Mouse (Mus musculus) neural tube, embryonic 15.5 days (tissue): ENCODE data around the gene AF067063. TPM values are rescaled to one million over a fixed set of nuclear protein-coding genes. Genes with fewer than 3 reads are reported as not detected.
A peak's percentile ranks its signal among the peaks of the same experiment; 100 is the strongest.
"Not testable (repeated sequence)": the region's sequence is repeated elsewhere in the genome, so short reads cannot be mapped to it uniquely, and the experiment has no call there.

Experiments
- ATAC-seq: fragments of 200-750 bp; cut with Nextera tagmentation; 2 replicates; pipeline ENCODE4 v1.8.0; 2017; ENCODE audit warnings: mild to moderate bottlenecking, moderate TSS enrichment, moderate library complexity; ENCODE audit not compliant: low FRiP score
- H3K27ac ChIP-seq: fragments of 300-500 bp; sonication (generic); replicated peaks from 2 replicates; pipeline ENCODE4 v1.5.1; 2015; ENCODE audit warnings: mild to moderate bottlenecking, inconsistent platforms
- H3K27me3 ChIP-seq: fragments of 300-500 bp; sonication (generic); replicated peaks from 2 replicates; pipeline ENCODE4 v1.6.1; 2015; ENCODE audit warnings: inconsistent platforms
- H3K36me3 ChIP-seq: fragments of 300-500 bp; sonication (generic); 2 replicates; pipeline ENCODE4 v1.6.1; 2015; ENCODE audit warnings: inconsistent platforms
- H3K4me1 ChIP-seq: fragments of 300-500 bp; sonication (generic); 2 replicates; pipeline ENCODE4 v1.6.1; 2015; ENCODE audit warnings: inconsistent platforms
- H3K4me2 ChIP-seq: fragments of 300-500 bp; sonication (generic); 2 replicates; pipeline ENCODE4 v1.6.1; 2015; ENCODE audit warnings: inconsistent platforms, mild to moderate bottlenecking, moderate library complexity
- H3K4me3 ChIP-seq: fragments of 300-500 bp; sonication (generic); replicated peaks from 2 replicates; pipeline ENCODE4 v1.5.1; 2015; ENCODE audit warnings: mild to moderate bottlenecking, inconsistent platforms
- H3K9ac ChIP-seq: fragments of 300-500 bp; sonication (generic); replicated peaks from 2 replicates; pipeline ENCODE4 v1.6.1; 2015; ENCODE audit warnings: mild to moderate bottlenecking, inconsistent platforms
- H3K9me3 ChIP-seq: fragments of 300-500 bp; sonication (generic); replicated peaks from 2 replicates; pipeline ENCODE4 v1.6.1; 2016; ENCODE audit warnings: inconsistent platforms
- WGBS: fragments of 180-500 bp; shearing (Covaris S2); methylation state at CpG from one replicate; pipeline ENCODE4 v1.1.7; 2015; ENCODE audit warnings: mixed read lengths; 5-methylcytosine and 5-hydroxymethylcytosine counted together
- polyA plus RNA-seq: library from polyadenylated mRNA; unstranded; fragments of >200 nt; fragmentation: Nextera tagmentation; extraction: Ambion mirVana; gene quantifications from 2 replicates; pipeline ENCODE4 v1.2.1, GENCODE M21; 2015

The AF067063 gene
- not detected in 2 replicates for polyA plus RNA-seq

DNA sequence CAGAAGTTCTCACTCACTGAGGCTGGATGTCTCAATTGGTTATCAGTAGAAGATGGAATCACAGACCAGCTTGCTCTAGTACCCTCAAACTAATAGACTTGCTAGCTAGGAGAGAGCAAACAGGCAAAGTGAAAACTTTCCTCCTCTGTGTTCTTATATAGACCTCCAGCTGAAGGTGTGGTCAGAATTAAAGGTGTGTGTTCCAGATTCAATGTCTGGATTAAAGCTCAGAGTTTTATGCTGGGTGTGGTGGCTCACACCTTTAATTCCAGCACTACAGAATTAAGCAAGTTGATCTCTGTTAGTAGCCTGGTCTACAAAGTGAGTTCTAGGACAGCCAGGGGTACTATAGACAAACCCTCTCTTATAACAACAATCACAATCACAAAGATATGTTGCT, at the start of gene AF067063:
Gene AF067063, minus strand, starts transcription at position 101 of the 400 bp plus-strand sequence.
- H3K9ac ChIP-seq, H3K4me1 ChIP-seq: not testable (repeated sequence)

DNA sequence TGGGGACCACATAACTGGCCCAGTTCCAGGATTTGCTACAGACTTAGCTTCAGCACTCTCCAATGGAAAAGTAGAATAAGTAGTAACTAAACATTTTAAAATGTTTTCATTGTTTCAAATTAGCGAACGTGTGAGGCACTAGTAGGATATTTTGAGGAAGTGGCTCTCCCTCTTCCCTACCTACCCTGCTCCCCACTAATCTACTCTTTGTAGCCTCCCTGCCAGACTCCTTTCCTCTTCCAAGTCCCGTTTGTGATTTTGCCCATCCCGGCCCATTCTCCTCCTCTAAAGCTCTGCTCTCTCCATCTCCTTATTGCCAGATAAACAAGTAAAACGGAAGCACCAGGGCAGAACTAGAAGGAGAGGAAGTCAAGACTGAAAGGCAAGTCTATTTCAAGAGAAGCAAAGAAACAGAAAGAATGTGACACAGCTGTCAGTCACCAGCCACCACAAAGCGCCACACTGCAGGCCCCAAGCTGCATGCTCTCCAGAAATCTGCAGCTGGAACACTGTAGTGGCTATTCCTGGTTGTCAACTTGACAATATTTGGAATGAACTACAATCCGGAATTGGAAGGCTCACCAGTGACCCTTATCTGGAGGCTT, 34.5 kb upstream of the AF067063 start:
- H3K27me3 ChIP-seq, ATAC-seq, H3K9ac ChIP-seq, H3K4me3 ChIP-seq, H3K4me2 ChIP-seq, H3K36me3 ChIP-seq, H3K9me3 ChIP-seq, H3K27ac ChIP-seq, H3K4me1 ChIP-seq: not testable (repeated sequence)
- 88% methylated on average over 6 of the region's 7 CpGs for WGBS

More for the DNA sequence above, at the start of gene AF067063:
- H3K27ac ChIP-seq, H3K9me3 ChIP-seq, H3K4me2 ChIP-seq, H3K36me3 ChIP-seq, H3K4me3 ChIP-seq, H3K27me3 ChIP-seq, ATAC-seq: not testable (repeated sequence)

DNA sequence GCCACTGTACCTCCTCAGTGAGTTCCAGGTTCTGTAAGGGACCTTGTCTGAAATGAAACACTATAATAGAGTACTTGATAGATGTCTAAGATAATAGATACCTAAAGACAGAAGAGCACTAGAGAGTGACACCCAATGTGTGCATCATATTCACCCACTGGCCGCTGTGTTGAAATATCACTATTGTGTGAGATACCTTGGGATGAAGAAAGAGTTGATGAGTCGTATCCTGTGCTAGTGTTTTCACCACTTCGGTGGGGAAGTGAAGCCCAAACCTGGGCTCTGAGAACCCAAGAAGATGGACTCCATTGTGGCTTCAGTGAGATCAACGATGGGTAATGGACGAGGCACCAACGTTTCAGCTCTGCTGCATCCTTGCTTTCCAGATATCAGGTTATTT, 32.4 kb upstream of the AF067063 start:
- H3K4me1 ChIP-seq, H3K4me2 ChIP-seq, H3K36me3 ChIP-seq, H3K27ac ChIP-seq, H3K9ac ChIP-seq, H3K4me3 ChIP-seq, H3K9me3 ChIP-seq, ATAC-seq, H3K27me3 ChIP-seq: not testable (repeated sequence)
- no CpG with 5 or more reads among the region's 6 CpGs for WGBS

DNA sequence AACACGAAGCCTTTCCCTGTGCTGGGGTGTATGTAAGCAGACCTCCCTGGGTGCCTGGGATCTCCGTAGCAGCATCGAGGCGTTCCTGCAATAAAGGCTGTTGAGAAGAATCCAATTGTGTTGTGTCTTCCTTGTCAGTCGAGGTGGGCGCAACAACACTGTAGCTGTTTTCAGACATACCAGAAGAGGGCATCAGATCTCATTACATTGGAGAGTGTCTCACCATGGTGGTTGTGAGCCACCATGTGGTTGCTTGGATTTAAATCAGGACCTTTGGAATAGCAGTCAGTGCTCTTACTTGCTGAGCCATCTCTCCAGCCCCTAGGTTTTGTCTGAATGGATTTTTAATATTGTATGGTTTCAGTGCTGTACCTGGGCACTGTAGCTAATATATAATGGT, 10.0 kb upstream of the AF067063 start:
- not testable (repeated sequence) for H3K4me1 ChIP-seq, H3K27ac ChIP-seq, H3K4me3 ChIP-seq, H3K27me3 ChIP-seq, H3K9me3 ChIP-seq, H3K36me3 ChIP-seq, H3K9ac ChIP-seq
- peak; percentile 43 for ATAC-seq
- 0 out of 2 replicates have a peak overlapping the region, but pooled peaks have one; percentile 19 for H3K4me2 ChIP-seq
- WGBS: 34% methylated on average over 6 of the region's 6 CpGs

DNA sequence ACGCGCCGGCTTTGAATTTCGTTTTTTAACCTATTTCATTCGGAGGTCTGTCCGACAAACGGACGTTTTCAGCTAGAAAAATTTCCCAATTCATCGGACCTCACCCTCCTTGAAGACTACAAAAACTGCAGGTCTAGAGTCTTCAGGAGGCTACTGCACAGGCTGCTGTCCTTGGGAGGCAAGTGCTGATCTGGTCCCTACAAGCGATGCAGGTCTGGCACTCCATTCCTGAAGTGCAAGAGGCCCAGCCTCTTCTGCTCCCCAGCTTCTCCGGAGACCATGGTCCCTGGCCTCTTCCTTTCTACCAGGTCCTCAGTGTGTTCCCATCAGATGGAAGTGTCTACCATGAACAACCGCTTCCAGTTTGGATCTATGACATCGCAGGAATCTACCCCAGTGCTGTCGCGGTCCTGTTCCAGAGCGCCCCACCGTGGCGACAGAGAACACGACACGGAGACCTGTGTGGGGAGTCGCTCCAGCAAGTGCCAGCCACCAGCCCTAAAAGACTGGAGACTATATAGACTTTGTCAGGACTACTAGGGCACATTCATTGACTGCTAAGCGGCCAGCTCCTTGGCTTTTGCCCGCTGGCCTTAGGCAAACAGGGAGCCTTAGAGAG, 7.8 kb upstream of the AF067063 start:
- not testable (repeated sequence) for H3K27me3 ChIP-seq, H3K36me3 ChIP-seq, H3K9ac ChIP-seq, H3K27ac ChIP-seq, H3K4me1 ChIP-seq, H3K9me3 ChIP-seq, H3K4me3 ChIP-seq, ATAC-seq
- peak overlapping the region; percentile 31 for H3K4me2 ChIP-seq
- 8% methylated on average over 14 of the region's 23 CpGs for WGBS

DNA sequence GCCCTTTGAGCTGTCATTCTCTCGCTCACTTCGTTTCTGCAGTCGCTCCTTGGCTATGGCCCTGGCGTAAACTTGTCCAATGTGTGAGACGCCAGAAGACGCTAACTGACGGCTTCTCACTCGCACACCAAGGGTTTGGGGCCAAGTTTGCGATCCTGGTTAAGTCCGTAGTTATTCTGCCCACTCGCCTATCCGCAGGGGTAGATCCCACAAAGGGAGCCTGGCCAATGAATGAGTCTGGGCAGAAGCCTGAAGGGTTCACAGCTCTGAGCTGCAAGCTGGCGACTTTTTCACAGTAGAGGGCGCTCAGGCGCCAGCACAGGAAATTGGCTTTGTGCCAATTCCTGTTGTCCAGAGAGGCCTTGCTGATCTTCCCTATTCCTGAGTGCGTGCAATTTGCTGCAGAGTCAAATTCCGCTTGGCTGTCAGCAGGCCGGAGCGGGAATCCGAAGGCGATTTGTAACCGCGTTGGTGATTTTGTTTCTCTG, 6.4 kb upstream of the AF067063 start:
- 18% methylated on average over 23 of the region's 23 CpGs for WGBS
- H3K4me2 ChIP-seq: peak overlapping the region; percentile 51

DNA sequence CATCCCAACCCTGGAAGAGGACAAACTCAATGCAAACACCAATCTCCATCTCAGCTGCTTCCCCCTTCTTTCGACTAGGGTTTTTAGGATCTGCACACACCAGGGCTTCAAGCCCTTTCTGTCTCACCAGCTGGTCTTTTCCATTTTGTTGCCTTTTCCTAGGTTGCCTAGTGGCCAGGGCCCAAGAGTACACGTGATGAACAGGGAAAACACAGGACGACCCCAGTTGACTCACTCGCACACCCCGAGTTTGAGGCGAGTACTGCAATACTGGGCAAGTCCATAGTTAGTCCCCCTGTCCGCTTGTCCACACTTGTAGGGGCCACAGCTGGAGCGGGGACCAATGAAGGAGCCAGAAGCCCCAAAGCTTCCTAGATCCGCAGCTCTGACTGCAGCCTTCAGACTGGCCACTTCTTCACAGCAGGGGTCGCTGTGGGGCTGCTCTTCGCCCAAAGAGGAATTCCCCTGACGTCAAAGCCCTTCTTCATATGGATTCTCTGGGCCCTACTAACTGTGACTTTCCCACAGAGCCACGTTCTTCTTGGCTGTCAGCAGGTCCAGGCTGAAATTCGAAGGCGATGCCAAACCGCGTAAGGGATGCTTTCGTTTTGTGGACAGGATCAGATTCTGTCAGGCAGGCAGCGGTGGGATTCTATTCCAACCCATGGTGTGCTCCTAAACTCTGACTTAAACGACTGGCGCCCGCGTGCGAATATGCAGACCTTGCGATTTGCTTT, 5.5 kb upstream of the AF067063 start, which contains the start of gene D13Ertd608e:
Gene D13Ertd608e, plus strand, starts transcription at position 687 of the 737 bp plus-strand sequence.
- H3K27ac ChIP-seq, H3K36me3 ChIP-seq, H3K27me3 ChIP-seq, H3K4me1 ChIP-seq, H3K9me3 ChIP-seq, H3K9ac ChIP-seq: not testable (repeated sequence)
- ATAC-seq: peak; percentile 58
- Histone ChIP-seq H3K4me3 (peak within 1 kb of the TSS; percentile 30), H3K4me2 (peak within 1 kb of the TSS; percentile 51)
- 18% methylated on average over 19 of the region's 25 CpGs for WGBS

More for the DNA sequence above, 6.4 kb upstream of the AF067063 start:
- peak; percentile 75 for ATAC-seq
- H3K4me1 ChIP-seq, H3K9ac ChIP-seq, H3K9me3 ChIP-seq, H3K27me3 ChIP-seq, H3K27ac ChIP-seq, H3K36me3 ChIP-seq: not testable (repeated sequence)
- peak overlapping the region; percentile 30 for H3K4me3 ChIP-seq

DNA sequence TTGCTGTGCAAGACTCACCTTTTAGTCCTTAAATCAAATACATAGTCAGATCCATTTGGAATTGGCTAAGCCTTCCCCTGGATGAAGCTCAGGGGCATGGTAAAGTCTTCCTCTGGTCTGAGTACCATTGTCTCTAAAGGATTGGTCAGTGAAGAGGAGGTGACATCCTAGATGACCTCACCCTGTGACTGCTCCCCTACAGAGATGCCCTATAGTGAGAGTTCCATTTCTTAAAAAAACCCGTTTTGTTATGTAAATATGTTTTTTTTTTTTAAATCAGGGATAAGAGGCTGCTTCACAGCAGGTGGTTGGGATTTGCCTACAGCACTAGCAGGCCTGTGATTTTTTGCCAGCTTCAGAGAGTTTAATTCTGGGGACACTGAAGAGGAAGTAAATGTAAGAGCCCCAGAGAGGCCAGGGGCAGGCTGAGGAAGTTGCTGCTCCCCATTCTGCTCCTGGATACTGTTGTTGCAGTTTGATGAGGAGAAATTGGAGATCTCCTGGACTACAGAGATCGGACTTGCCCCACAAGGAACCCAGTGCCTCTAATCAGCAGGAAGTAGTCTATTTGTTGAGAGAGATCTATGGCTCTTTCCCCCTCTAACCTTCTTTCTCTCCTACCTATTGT, 12.3 kb downstream of the AF067063 start:
- no peaks in the 10 kb centered on the region for H3K36me3 ChIP-seq
- H3K9me3 ChIP-seq: no peaks in the 10 kb centered on the region
- H3K27me3 ChIP-seq: no peaks in the 10 kb centered on the region
- no peak overlapping the region for H3K9ac ChIP-seq
- no peak overlapping the region for H3K4me3 ChIP-seq
- no peaks in the 10 kb centered on the region for H3K4me1 ChIP-seq
- WGBS: 20% methylated on average over 2 of the region's 2 CpGs
- no peak overlapping the region for H3K27ac ChIP-seq
- no peak overlapping the region for H3K4me2 ChIP-seq
- no peak for ATAC-seq

DNA sequence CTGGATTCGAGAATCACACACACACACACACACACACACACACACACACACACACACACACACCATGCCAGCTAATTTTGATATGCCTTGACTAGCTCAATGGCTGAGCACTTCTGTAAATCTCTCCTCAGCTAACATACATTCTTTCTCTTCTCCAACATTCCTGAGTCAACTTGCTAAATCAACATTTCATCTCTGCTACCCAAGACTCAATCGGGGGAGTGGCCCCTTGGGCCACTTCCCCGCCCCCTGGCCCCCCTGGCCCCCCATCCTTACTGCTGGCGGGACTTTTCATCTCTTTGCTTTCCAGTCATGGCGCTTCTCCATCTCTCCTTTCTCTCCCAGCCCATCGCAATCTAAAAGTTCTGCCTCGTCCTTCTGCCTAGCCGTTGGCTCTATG, 13.2 kb downstream of the AF067063 start:
- no peak overlapping the region for H3K4me2 ChIP-seq
- no peak overlapping the region for H3K9ac ChIP-seq
- H3K27ac ChIP-seq: no peak overlapping the region
- no peak overlapping the region for H3K4me3 ChIP-seq
- WGBS: 62% methylated on average over 8 of the region's 8 CpGs
- no peaks in the 10 kb centered on the region for H3K9me3 ChIP-seq
- H3K27me3 ChIP-seq: no peaks in the 10 kb centered on the region
- H3K4me1 ChIP-seq: no peaks in the 10 kb centered on the region
- no peaks in the 10 kb centered on the region for H3K36me3 ChIP-seq
- no peak for ATAC-seq

DNA sequence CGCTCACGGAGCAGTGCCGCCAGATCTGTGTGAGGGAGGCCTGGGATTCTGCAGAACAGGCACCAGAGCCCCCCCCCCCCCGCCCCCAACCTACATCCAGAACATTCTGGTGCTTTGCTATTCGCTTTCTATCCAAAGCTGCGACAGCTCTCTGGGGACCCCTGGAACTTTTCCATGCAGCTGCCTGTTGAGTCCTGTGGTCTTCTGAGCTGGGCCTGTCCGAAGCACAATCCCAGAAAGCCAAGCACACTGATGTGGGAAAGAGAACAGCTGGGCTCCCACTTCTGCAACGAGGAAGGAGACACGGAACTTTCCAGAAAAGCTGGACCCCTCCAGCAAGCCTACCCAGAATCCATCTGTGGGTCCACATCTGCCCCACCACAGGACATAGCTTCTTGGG, 20.0 kb downstream of the AF067063 start:
- Histone ChIP-seq H3K36me3 (no peaks in the 10 kb centered on the region), H3K4me1 (no peaks in the 10 kb centered on the region), H3K9me3 (no peaks in the 10 kb centered on the region), H3K9ac (no peak overlapping the region), H3K4me3 (no peak overlapping the region), H3K27ac (no peak overlapping the region), H3K4me2 (no peak overlapping the region), H3K27me3 (no peaks in the 10 kb centered on the region)
- no peak for ATAC-seq
- WGBS: 87% methylated on average over 9 of the region's 9 CpGs

DNA sequence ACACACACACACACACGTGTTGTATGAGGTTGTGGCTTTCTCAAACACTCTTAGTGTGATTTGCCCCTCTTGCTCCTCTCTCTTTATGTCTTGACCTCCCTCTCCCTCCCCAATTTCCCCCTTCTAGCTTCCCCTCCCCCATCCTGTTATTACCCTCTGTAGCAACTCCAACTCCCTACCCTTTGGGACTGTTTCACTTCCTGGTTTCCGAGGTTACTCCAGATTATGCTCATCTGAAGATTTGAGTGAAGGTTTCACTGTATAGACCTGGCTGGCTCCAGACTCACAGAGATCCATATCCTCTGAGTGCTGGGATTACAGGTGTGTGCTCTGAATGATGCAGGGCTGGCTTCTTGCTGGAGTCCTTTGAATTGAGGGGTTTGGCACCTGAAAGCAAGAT, 21.1 kb downstream of the AF067063 start:
- 76% methylated on average over 2 of the region's 2 CpGs for WGBS
- Histone ChIP-seq H3K9me3 (no peaks in the 10 kb centered on the region), H3K9ac (no peak overlapping the region), H3K27ac (no peak overlapping the region), H3K4me1 (no peaks in the 10 kb centered on the region), H3K4me2 (no peak overlapping the region), H3K4me3 (no peak overlapping the region), H3K27me3 (no peaks in the 10 kb centered on the region), H3K36me3 (no peaks in the 10 kb centered on the region)
- ATAC-seq: no peak
